Mouse (Mus musculus): Measurements from ENCODE around the gene Gm48552. TPM values are rescaled to one million over a fixed set of nuclear protein-coding genes. Genes with fewer than 3 reads are reported as not detected.

The Gm48552 gene
- polyA plus RNA-seq, 1 experiment from 2014 or later = 1.0 TPM

DNA sequence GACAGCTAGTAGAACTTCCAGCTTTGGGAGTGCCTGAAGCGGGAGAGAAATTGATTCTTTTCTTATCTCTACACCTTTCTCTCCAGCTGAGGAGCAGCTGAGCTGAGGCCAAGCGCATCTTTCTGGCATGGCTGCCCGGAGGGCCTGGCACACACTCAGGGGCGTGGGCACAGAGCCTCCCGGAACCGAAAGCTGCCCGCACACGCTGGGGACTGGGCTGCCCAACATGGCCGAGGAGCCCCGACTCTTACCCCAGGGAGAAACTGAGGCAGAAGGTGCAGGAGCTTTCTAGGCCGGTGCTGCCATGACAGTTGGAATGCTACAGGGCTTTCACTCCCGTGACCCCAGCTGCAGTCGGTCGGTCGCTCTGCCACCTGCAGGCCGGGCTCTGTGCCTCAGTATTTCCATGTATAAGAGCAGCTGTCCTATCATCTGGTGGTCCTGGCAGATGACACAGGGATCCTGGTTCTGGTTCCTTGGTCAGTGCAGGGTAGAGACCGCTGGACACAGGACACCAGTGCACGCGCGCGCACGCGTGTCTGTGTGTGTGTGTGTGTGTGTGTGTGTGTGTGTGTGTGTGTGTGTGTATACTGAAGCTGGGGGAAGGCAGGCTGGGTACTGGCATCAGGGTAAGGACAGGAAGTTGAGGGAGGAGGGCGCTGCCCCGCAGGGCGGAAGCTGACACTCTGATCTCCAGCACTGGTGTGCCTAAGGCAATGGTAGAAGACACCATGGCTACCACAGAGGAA, 44.9 kb downstream of the Gm48552 start:
- Histone ChIP-seq H3K9me3 (ENCODE audit: control insufficient read depth, low read length) (no peaks in the 10 kb centered on the region), H3K9ac (ENCODE audit: low read length) (peak overlapping the region; percentile 62; the same call in 1 of the 2 replicates), H3K4me2 (ENCODE audit: low read length) (peak overlapping the region; percentile 61; the same call in 1 of the 2 replicates), H3K27me3 (ENCODE audit: control insufficient read depth, insufficient read depth, low read length) (no peaks in the 10 kb centered on the region), H3K36me3 (ENCODE audit: control insufficient read depth, insufficient read depth, low read length) (no peaks in the 10 kb centered on the region), H3K27ac (replicated peaks in 1 of 2; ENCODE audit: control insufficient read depth in 1 of 2, insufficient read depth in 1 of 2, low read depth in 2 of 2, low read length in 2 of 2) (no peak overlapping the region), H3K4me1 (ENCODE audit: control insufficient read depth in 2 of 2, insufficient read depth in 2 of 2, low read length in 2 of 2) (peaks cover 20 to 44% of the 10 kb centered on the region in 2 experiments), H3K4me3 (ENCODE audit: control insufficient read depth in 1 of 2, insufficient read depth in 1 of 2, low read depth in 1 of 2, low read length in 2 of 2) (no peak overlapping the region; a peak in 1 of 4 replicates)
- no peak for ATAC-seq (ENCODE audit: insufficient number of reproducible peaks, insufficient read depth, low FRiP score, low read depth)
- WGBS = 75% methylated on average over 24 of the region's 26 CpGs

DNA sequence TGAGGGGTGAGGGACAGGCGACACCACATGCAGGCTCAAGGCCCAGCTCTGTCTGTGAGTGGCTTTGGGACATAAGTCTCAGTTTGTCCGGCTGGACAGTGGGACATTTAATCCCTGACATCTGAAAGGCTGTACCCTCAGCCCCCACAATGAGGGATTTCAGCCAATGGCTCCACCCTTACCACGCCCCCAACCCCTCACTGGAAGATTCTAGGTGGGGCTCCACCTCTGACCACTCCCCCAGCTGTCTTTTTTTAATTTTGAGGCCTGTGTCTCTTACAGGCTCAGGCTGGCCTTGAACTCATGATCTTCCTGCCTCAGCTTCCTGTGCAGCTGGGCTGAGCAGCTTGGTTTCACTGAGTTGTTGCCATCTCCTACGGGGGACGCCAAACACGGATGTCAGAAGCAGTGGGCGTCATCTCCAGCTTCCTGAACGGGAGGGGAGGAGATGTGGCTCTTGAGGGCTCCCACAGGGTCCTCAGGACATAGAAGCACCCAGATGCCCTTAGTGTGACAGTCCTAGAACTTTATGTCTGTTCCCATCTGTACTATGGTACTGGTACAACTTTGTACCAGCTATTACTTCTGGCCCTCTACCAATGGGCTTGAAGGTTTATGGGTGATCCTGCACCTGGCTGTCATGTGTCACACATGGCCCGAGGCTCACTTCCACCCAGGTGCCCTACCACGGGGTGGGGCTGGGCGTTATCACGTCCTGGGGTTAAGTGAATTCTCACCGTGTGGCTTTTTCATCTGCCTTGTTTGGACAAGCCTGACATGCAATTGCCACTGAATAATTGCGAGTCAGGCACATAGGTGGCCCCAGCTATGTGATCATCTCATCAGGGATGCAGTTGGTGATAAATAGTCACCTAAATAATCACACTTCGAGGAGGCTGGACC, 45.8 kb downstream of the Gm48552 start:
- H3K9ac ChIP-seq (ENCODE audit: low read length) = 0 out of 2 replicates have a peak overlapping the region, but pooled peaks have one; percentile 32
- no peak overlapping the region for H3K27ac ChIP-seq (replicated peaks in 1 of 2; ENCODE audit: control insufficient read depth in 1 of 2, insufficient read depth in 1 of 2, low read depth in 2 of 2, low read length in 2 of 2)
- no peaks in the 10 kb centered on the region for H3K9me3 ChIP-seq (ENCODE audit: control insufficient read depth, low read length)
- peaks cover 16 to 39% of the 10 kb centered on the region in 2 experiments for H3K4me1 ChIP-seq (ENCODE audit: control insufficient read depth in 2 of 2, insufficient read depth in 2 of 2, low read length in 2 of 2)
- ATAC-seq (ENCODE audit: insufficient number of reproducible peaks, insufficient read depth, low FRiP score, low read depth) = no peak
- no peaks in the 10 kb centered on the region for H3K36me3 ChIP-seq (ENCODE audit: control insufficient read depth, insufficient read depth, low read length)
- H3K4me3 ChIP-seq (ENCODE audit: control insufficient read depth in 1 of 2, insufficient read depth in 1 of 2, low read depth in 1 of 2, low read length in 2 of 2) = no peak overlapping the region
- WGBS = 46% methylated on average over 15 of the region's 15 CpGs
- no peak overlapping the region for H3K4me2 ChIP-seq (ENCODE audit: low read length)
- H3K27me3 ChIP-seq (ENCODE audit: control insufficient read depth, insufficient read depth, low read length) = no peaks in the 10 kb centered on the region

DNA sequence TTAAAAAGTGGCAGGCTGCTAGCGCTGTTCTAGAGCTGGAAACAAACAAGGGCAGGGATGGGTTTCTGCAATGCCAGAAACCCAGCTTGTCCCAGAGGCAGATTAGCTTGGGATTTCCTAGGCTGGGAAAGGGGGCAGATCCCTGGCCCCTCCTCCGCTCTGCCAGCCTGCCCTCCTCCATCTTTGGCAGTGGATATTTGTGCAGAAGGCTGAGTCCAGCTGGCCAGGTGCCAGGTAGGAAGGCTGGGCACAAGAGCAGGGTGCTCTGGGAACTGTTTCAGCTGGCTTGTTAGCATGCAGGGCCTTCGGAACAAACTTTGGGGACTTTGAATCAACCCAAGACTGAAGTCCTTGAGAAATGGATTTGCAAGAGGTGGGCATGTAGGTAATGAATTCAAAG, 46.6 kb downstream of the Gm48552 start:
- no peaks in the 10 kb centered on the region for H3K27me3 ChIP-seq (ENCODE audit: control insufficient read depth, insufficient read depth, low read length)
- 0 out of 2 replicates have a peak overlapping the region, but pooled peaks have one; percentile 32 for H3K9ac ChIP-seq (ENCODE audit: low read length)
- no peak overlapping the region for H3K4me2 ChIP-seq (ENCODE audit: low read length)
- H3K36me3 ChIP-seq (ENCODE audit: control insufficient read depth, insufficient read depth, low read length) = no peaks in the 10 kb centered on the region
- no peak for ATAC-seq (ENCODE audit: insufficient number of reproducible peaks, insufficient read depth, low FRiP score, low read depth)
- no peak overlapping the region for H3K4me3 ChIP-seq (ENCODE audit: control insufficient read depth in 1 of 2, insufficient read depth in 1 of 2, low read depth in 1 of 2, low read length in 2 of 2)
- WGBS = 70% methylated on average over 3 of the region's 3 CpGs
- no peaks in the 10 kb centered on the region for H3K9me3 ChIP-seq (ENCODE audit: control insufficient read depth, low read length)
- peaks cover 14 to 36% of the 10 kb centered on the region in 2 experiments for H3K4me1 ChIP-seq (ENCODE audit: control insufficient read depth in 2 of 2, insufficient read depth in 2 of 2, low read length in 2 of 2)
- no peak overlapping the region for H3K27ac ChIP-seq (replicated peaks in 1 of 2; ENCODE audit: control insufficient read depth in 1 of 2, insufficient read depth in 1 of 2, low read depth in 2 of 2, low read length in 2 of 2)

Small RNA genes lying within 50 kb of the gene (microRNA-seq; reads per million reads assigned to microRNA genes)
- gene Mir1191b (2.2 reads per million), gene Mir6913 (not detected)

Other genes with a start within 250 kb of the Gm48552 start
- 33.5 and 34.0 TPM in 2 replicates for gene Pias4, start 221.1 kb upstream of the Gm48552 start, polyA plus RNA-seq (2014; fragmentation: Nextera tagmentation; extraction: Ambion mirVana)
- 331 and 337 TPM in 2 replicates for gene Eef2, start 212.4 kb upstream of the Gm48552 start, polyA plus RNA-seq (2014; fragmentation: Nextera tagmentation; extraction: Ambion mirVana)
- 41.5 and 51.0 TPM in 2 replicates for gene Dapk3, start 206.0 kb upstream of the Gm48552 start, polyA plus RNA-seq (2014; fragmentation: Nextera tagmentation; extraction: Ambion mirVana)
- not detected in 2 replicates for gene 4930442H23Rik, start 205.2 kb upstream of the Gm48552 start, polyA plus RNA-seq (2014; fragmentation: Nextera tagmentation; extraction: Ambion mirVana)
- gene Nmrk2, start 187.0 kb upstream of the Gm48552 start, polyA plus RNA-seq (2014; fragmentation: Nextera tagmentation; extraction: Ambion mirVana) = 7.4 and 8.3 TPM in 2 replicates
- gene Atcay, start 158.2 kb upstream of the Gm48552 start, polyA plus RNA-seq (2014; fragmentation: Nextera tagmentation; extraction: Ambion mirVana) = 0.74 and 0.80 TPM in 2 replicates
- 5.0 and 7.3 TPM in 2 replicates for gene Zfr2, start 155.8 kb upstream of the Gm48552 start, polyA plus RNA-seq (2014; fragmentation: Nextera tagmentation; extraction: Ambion mirVana)
- 0.91 and 1.3 TPM in 2 replicates for gene Matk, start 136.1 kb upstream of the Gm48552 start, polyA plus RNA-seq (2014; fragmentation: Nextera tagmentation; extraction: Ambion mirVana)
- 274 and 298 TPM in 2 replicates for gene Mrpl54, start 122.1 kb upstream of the Gm48552 start, polyA plus RNA-seq (2014; fragmentation: Nextera tagmentation; extraction: Ambion mirVana)
- 38.8 and 39.8 TPM in 2 replicates for gene Apba3, start 122.0 kb upstream of the Gm48552 start, polyA plus RNA-seq (2014; fragmentation: Nextera tagmentation; extraction: Ambion mirVana)
- 1.8 and 2.2 TPM in 2 replicates for gene Tjp3, start 97.4 kb upstream of the Gm48552 start, polyA plus RNA-seq (2014; fragmentation: Nextera tagmentation; extraction: Ambion mirVana)
- gene Pip5k1c, start 96.0 kb upstream of the Gm48552 start, polyA plus RNA-seq (2014; fragmentation: Nextera tagmentation; extraction: Ambion mirVana) = 31.4 and 33.7 TPM in 2 replicates
- gene Cactin, start 67.9 kb upstream of the Gm48552 start, polyA plus RNA-seq (2014; fragmentation: Nextera tagmentation; extraction: Ambion mirVana) = 16.6 and 16.9 TPM in 2 replicates
- gene Tbxa2r, start 60.3 kb upstream of the Gm48552 start, polyA plus RNA-seq (2014; fragmentation: Nextera tagmentation; extraction: Ambion mirVana) = 9.5 and 11.3 TPM in 2 replicates
- 0.11 TPM in 1 of 2 replicates, not detected in the other for gene Gipc3, start 45.7 kb upstream of the Gm48552 start, polyA plus RNA-seq (2014; fragmentation: Nextera tagmentation; extraction: Ambion mirVana)
- gene Hmg20b, start 38.5 kb upstream of the Gm48552 start, polyA plus RNA-seq (2014; fragmentation: Nextera tagmentation; extraction: Ambion mirVana) = 94.2 and 97.0 TPM in 2 replicates
- 3.7 and 6.5 TPM in 2 replicates for gene Mfsd12, start 31.5 kb upstream of the Gm48552 start, polyA plus RNA-seq (2014; fragmentation: Nextera tagmentation; extraction: Ambion mirVana)
- gene 4930404N11Rik, start 23.2 kb upstream of the Gm48552 start, polyA plus RNA-seq (2014; fragmentation: Nextera tagmentation; extraction: Ambion mirVana) = 0.28 and 0.38 TPM in 2 replicates
- gene Fzr1, start 10.5 kb upstream of the Gm48552 start, polyA plus RNA-seq (2014; fragmentation: Nextera tagmentation; extraction: Ambion mirVana) = 64.6 and 67.0 TPM in 2 replicates
- 52.6 and 53.5 TPM in 2 replicates for gene Dohh, start 4.6 kb upstream of the Gm48552 start, polyA plus RNA-seq (2014; fragmentation: Nextera tagmentation; extraction: Ambion mirVana)
- gene Gm48551, start 4.5 kb upstream of the Gm48552 start, polyA plus RNA-seq (2014; fragmentation: Nextera tagmentation; extraction: Ambion mirVana) = 1.7 and 2.0 TPM in 2 replicates
- gene Smim24, start 4.0 kb downstream of the Gm48552 start, polyA plus RNA-seq (2014; fragmentation: Nextera tagmentation; extraction: Ambion mirVana) = 3.8 and 4.7 TPM in 2 replicates
- 45.0 and 47.0 TPM in 2 replicates for gene Nfic, start 66.6 kb downstream of the Gm48552 start, polyA plus RNA-seq (2014; fragmentation: Nextera tagmentation; extraction: Ambion mirVana)
- gene Celf5, start 93.7 kb downstream of the Gm48552 start, polyA plus RNA-seq (2014; fragmentation: Nextera tagmentation; extraction: Ambion mirVana) = 0.19 TPM in 1 of 2 replicates, not detected in the other
- 40.7 and 44.6 TPM in 2 replicates for gene Ncln, start 107.4 kb downstream of the Gm48552 start, polyA plus RNA-seq (2014; fragmentation: Nextera tagmentation; extraction: Ambion mirVana)
- 0.24 and 0.35 TPM in 2 replicates for gene S1pr4, start 111.1 kb downstream of the Gm48552 start, polyA plus RNA-seq (2014; fragmentation: Nextera tagmentation; extraction: Ambion mirVana)
- gene Gna15, start 135.2 kb downstream of the Gm48552 start, polyA plus RNA-seq (2014; fragmentation: Nextera tagmentation; extraction: Ambion mirVana) = 0.74 and 0.89 TPM in 2 replicates
- gene Gna11, start 156.2 kb downstream of the Gm48552 start, polyA plus RNA-seq (2014; fragmentation: Nextera tagmentation; extraction: Ambion mirVana) = 54.9 and 57.4 TPM in 2 replicates
- gene Aes, start 170.5 kb downstream of the Gm48552 start, polyA plus RNA-seq (2014; fragmentation: Nextera tagmentation; extraction: Ambion mirVana) = 367 and 598 TPM in 2 replicates
- 21.6 and 21.8 TPM in 2 replicates for gene Tle2, start 185.6 kb downstream of the Gm48552 start, polyA plus RNA-seq (2014; fragmentation: Nextera tagmentation; extraction: Ambion mirVana)
- 30.7 and 35.3 TPM in 2 replicates for gene Tle6, start 212.1 kb downstream of the Gm48552 start, polyA plus RNA-seq (2014; fragmentation: Nextera tagmentation; extraction: Ambion mirVana)
- gene BC025920, start 217.3 kb downstream of the Gm48552 start, polyA plus RNA-seq (2014; fragmentation: Nextera tagmentation; extraction: Ambion mirVana) = 0.35 and 0.84 TPM in 2 replicates
- 22.5 and 23.9 TPM in 2 replicates for gene Sirt6, start 238.8 kb downstream of the Gm48552 start, polyA plus RNA-seq (2014; fragmentation: Nextera tagmentation; extraction: Ambion mirVana)
- 8.1 and 9.0 TPM in 2 replicates for gene Ankrd24, start 239.5 kb downstream of the Gm48552 start, polyA plus RNA-seq (2014; fragmentation: Nextera tagmentation; extraction: Ambion mirVana)